Mouse (Mus musculus) cerebellum, adult 9-11 months (tissue): ENCODE measurements around the gene Mapkapk5.

ENCODE experiments used
- DNase-seq: peaks from one replicate; pipeline ENCODE4 v3.0.0; 2022

Gene Mapkapk5

DNA sequence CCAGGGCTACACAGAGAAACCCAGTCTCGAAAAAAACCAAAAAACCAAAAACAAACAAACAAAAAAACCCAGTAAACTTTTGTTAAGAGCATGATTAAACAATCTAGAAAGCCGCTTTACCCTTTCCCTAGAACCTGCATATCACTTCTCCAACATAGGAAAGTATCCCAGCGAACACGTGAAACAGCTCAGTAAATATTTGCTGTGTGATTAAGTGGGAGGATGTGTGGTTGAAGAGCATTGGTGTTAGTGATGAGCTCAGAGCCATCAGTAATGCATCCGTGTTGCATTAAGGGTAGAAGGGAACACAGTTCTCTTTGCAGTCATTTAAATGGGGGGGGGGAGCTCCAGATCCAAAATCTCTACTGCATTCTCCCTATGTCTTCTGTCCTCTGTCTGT lies 60.9 kb downstream of the Mapkapk5 start:
- no peak for DNase-seq

GRCm38 (mm10) chr5:121477680-121478079 lies 68.0 kb downstream of the Mapkapk5 start:
- DNase-seq = peak; percentile 12

GRCm38 (mm10) chr5:121476040-121476439 lies 69.7 kb downstream of the Mapkapk5 start:
- DNase-seq = no peak
